Mouse (Mus musculus): Measurements from ENCODE around the gene Prss56. TPM values are rescaled to one million over a fixed set of nuclear protein-coding genes. Genes with fewer than 3 reads are reported as not detected.
A peak's percentile ranks its signal among the peaks of the same experiment; 100 is the strongest.

Gene Prss56
- polyA plus RNA-seq, 1 experiment from 2014 or later = not detected

GRCm38 (mm10) chr1:87174006-87174955 lies 8.8 kb upstream of the Prss56 start:
- no peaks in the 10 kb centered on the region for H3K9me3 ChIP-seq (ENCODE audit: control insufficient read depth, low read length)
- no peak overlapping the region for H3K4me2 ChIP-seq (replicated peaks; ENCODE audit: low read depth)
- TF ChIP-seq CTCF (IDR thresholded peaks at IDR 0.05; ENCODE audit: low read depth) = peak; percentile 83
- TF ChIP-seq EP300 (optimal IDR thresholded peaks at IDR 0.05) = no peak
- no peaks in the 10 kb centered on the region for H3K27me3 ChIP-seq (ENCODE audit: control insufficient read depth, insufficient read depth, low read length)
- no peak overlapping the region for H3K4me3 ChIP-seq (ENCODE audit: low read depth, low read length)
- DNase-seq (ENCODE audit: low spot score) (peak; percentile 71), ATAC-seq (ENCODE audit: low FRiP score, low TSS enrichment) (0 out of 2 replicates have a peak, but pooled peaks have one; percentile 41)
- H3K36me3 ChIP-seq (ENCODE audit: control insufficient read depth, insufficient read depth, low read length) = no peaks in the 10 kb centered on the region
- no peak overlapping the region for H3K27ac ChIP-seq (replicated peaks)
- 31% methylated on average over 28 of the region's 28 CpGs for WGBS
- no peaks in the 10 kb centered on the region for H3K4me1 ChIP-seq (replicated peaks; ENCODE audit: control insufficient read depth, insufficient read depth)
- H3K9ac ChIP-seq (ENCODE audit: low read length) = no peak overlapping the region

GRCm38 (mm10) chr1:87175852-87176292 lies 7.2 kb upstream of the Prss56 start:
- peak; percentile 65 for DNase-seq (ENCODE audit: low spot score)
- H3K27ac ChIP-seq (replicated peaks) = no peak overlapping the region
- H3K27me3 ChIP-seq (ENCODE audit: control insufficient read depth, insufficient read depth, low read length) = no peaks in the 10 kb centered on the region
- no peak overlapping the region for H3K9ac ChIP-seq (ENCODE audit: low read length)
- H3K9me3 ChIP-seq (ENCODE audit: control insufficient read depth, low read length) = no peaks in the 10 kb centered on the region
- H3K4me3 ChIP-seq (ENCODE audit: low read depth, low read length) = no peak overlapping the region
- no peaks in the 10 kb centered on the region for H3K36me3 ChIP-seq (ENCODE audit: control insufficient read depth, insufficient read depth, low read length)
- ATAC-seq (ENCODE audit: low FRiP score, low TSS enrichment) = peak; percentile 77
- no peaks in the 10 kb centered on the region for H3K4me1 ChIP-seq (replicated peaks; ENCODE audit: control insufficient read depth, insufficient read depth)
- peak; percentile 67 for TF ChIP-seq CTCF (IDR thresholded peaks at IDR 0.05; ENCODE audit: low read depth)
- no peak for TF ChIP-seq EP300 (optimal IDR thresholded peaks at IDR 0.05)
- no peak overlapping the region for H3K4me2 ChIP-seq (replicated peaks; ENCODE audit: low read depth)
- 7% methylated on average over 11 of the region's 11 CpGs for WGBS

DNA sequence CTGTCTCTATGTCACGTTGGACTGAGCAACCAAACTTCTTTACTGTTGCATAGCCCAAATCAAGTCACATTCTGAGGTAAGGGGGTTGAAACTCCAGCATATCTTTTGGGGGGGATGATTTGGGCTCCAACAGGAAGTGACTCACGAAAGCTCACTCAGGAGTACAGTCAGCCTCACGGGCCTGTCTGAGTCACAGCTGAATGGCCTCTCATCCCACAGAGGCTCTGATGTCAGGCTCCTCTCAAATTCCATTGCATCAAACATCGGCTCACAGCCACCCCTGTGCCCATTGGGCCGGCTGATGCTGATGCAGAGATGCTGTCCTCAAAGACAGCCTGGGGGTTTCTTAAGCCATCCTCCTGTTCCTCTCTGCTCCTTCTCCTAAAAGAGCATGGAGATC lies 2.2 kb upstream of the Prss56 start:
- no peak overlapping the region for H3K9ac ChIP-seq (ENCODE audit: low read length)
- H3K4me1 ChIP-seq (replicated peaks; ENCODE audit: control insufficient read depth, insufficient read depth) = no peaks in the 10 kb centered on the region
- no peak overlapping the region for H3K27ac ChIP-seq (replicated peaks)
- no peaks in the 10 kb centered on the region for H3K9me3 ChIP-seq (ENCODE audit: control insufficient read depth, low read length)
- H3K27me3 ChIP-seq (ENCODE audit: control insufficient read depth, insufficient read depth, low read length) = peaks cover 7% of the 10 kb centered on the region; the same call in 1 of the 2 replicates
- H3K36me3 ChIP-seq (ENCODE audit: control insufficient read depth, insufficient read depth, low read length) = no peaks in the 10 kb centered on the region
- H3K4me2 ChIP-seq (replicated peaks; ENCODE audit: low read depth) = no peak overlapping the region
- no peak for TF ChIP-seq EP300 (optimal IDR thresholded peaks at IDR 0.05)
- TF ChIP-seq CTCF (IDR thresholded peaks at IDR 0.05; ENCODE audit: low read depth) = no peak
- no peak overlapping the region for H3K4me3 ChIP-seq (ENCODE audit: low read depth, low read length)
- WGBS = 36% methylated on average over 5 of the region's 5 CpGs
- DNase-seq (ENCODE audit: low spot score) (no peak), ATAC-seq (ENCODE audit: low FRiP score, low TSS enrichment) (no peak)

DNA sequence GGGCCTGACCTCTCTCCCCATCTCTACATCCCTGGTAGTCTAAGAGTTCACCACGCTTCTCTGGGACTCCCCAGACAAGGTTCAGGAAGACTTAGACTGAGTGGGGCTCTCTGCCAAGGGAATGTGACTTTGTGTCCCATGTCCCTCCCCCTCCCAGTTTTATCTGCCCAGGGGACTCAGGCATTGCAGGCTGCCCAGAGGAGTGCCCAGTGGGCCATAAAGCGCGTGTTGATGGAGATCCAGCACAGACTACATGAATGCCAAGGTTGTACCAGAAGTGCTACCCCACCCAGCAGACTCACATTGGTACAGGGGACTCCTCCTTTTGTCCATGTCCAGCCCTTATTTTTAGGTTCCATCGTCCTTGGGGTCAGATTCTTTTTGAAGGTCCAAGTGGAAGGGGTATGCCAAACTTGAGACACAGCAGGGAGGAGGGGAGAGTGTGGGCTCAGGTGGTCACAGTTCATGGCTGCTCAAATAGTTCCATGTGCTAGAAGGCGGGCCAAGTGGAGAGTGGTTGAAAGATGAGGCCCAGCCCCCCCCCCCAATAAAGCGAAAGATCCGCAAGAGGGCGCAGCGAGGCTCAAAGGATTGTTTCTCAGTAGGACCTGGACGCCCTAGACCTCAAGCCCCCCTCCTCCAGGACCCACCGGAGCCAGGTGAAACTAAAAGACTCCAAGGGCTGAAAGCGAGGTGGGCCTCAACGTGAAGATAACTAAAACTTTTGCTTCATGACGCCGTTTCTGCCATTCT lies 1.1 kb downstream of the Prss56 start:
- H3K27me3 ChIP-seq (ENCODE audit: control insufficient read depth, insufficient read depth, low read length) = peaks cover 11% of the 10 kb centered on the region; the same call in 1 of the 2 replicates
- DNase-seq (ENCODE audit: low spot score) (no peak), ATAC-seq (ENCODE audit: low FRiP score, low TSS enrichment) (no peak)
- no peak overlapping the region for H3K27ac ChIP-seq (replicated peaks)
- H3K4me1 ChIP-seq (replicated peaks; ENCODE audit: control insufficient read depth, insufficient read depth) = no peaks in the 10 kb centered on the region
- 32% methylated on average over 15 of the region's 15 CpGs for WGBS
- no peak overlapping the region; the same call in 1 of the 2 replicates for H3K4me2 ChIP-seq (replicated peaks; ENCODE audit: low read depth)
- H3K36me3 ChIP-seq (ENCODE audit: control insufficient read depth, insufficient read depth, low read length) = no peaks in the 10 kb centered on the region
- H3K9ac ChIP-seq (ENCODE audit: low read length) = no peak overlapping the region
- TF ChIP-seq EP300 (optimal IDR thresholded peaks at IDR 0.05) (no peak), CTCF (IDR thresholded peaks at IDR 0.05; ENCODE audit: low read depth) (0 out of 2 replicates have a peak, but pooled peaks have one; percentile 20)
- no peaks in the 10 kb centered on the region for H3K9me3 ChIP-seq (ENCODE audit: control insufficient read depth, low read length)
- no peak overlapping the region for H3K4me3 ChIP-seq (ENCODE audit: low read depth, low read length)

GRCm38 (mm10) chr1:87184751-87185139 lies 1.6 kb downstream of the Prss56 start:
- Histone ChIP-seq H3K9ac (ENCODE audit: low read length) (no peak overlapping the region), H3K9me3 (ENCODE audit: control insufficient read depth, low read length) (no peaks in the 10 kb centered on the region), H3K27me3 (ENCODE audit: control insufficient read depth, insufficient read depth, low read length) (peaks cover 11% of the 10 kb centered on the region; the same call in 1 of the 2 replicates), H3K4me3 (ENCODE audit: low read depth, low read length) (no peak overlapping the region), H3K4me2 (replicated peaks; ENCODE audit: low read depth) (no peak overlapping the region; the same call in 1 of the 2 replicates), H3K4me1 (replicated peaks; ENCODE audit: control insufficient read depth, insufficient read depth) (no peaks in the 10 kb centered on the region), H3K27ac (replicated peaks) (no peak overlapping the region), H3K36me3 (ENCODE audit: control insufficient read depth, insufficient read depth, low read length) (no peaks in the 10 kb centered on the region)
- WGBS = 10% methylated on average over 20 of the region's 20 CpGs
- DNase-seq (ENCODE audit: low spot score) = peak; percentile 80
- peak; percentile 60 for ATAC-seq (ENCODE audit: low FRiP score, low TSS enrichment)
- TF ChIP-seq CTCF (IDR thresholded peaks at IDR 0.05; ENCODE audit: low read depth) (peak; percentile 79), EP300 (optimal IDR thresholded peaks at IDR 0.05) (no peak)
